Mouse (Mus musculus): Measurements from ENCODE around the gene Olfr521.

DNA sequence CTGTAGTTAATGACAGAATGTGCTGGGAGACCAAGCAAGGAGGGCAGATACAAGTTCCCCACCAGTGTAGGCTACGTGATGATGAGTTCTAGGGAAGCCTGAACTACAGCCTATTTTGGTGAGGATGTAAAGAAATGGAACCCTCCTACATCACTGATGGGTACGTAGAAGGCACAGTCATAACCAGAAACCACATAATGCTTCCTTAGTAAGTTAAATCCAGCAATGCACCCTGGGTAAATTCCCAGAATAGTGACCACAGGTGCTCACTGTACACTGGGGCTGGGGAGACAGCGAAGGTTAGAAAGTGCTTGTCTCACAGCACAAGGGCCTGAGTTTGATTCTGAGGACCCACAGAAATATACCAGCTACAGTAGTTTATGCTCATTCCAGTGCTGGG lies 22.2 kb downstream of the Olfr521 start:
- TF ChIP-seq CTCF (IDR thresholded peaks at IDR 0.05; ENCODE audit: low read depth) = no peak
- TF ChIP-seq EP300 (optimal IDR thresholded peaks at IDR 0.05) = no peak
